8 mouse cellular contexts compared by ENCODE assay signal in genomic region chr4:72198877-72199411, GRCm38 (mm10). TPM values are rescaled to one million over a fixed set of nuclear protein-coding genes. Genes with fewer than 3 reads are reported as not detected.
DNase-seq lines count a peak whose midpoint lies in the region; ATAC-seq lines count a peak whose summit lies in the region.

No protein-coding gene starts in this region.

- peak overlapping the region; percentile 60 for H3K4me3 ChIP-seq in hindbrain, embryonic 12.5 days

- under 1% methylated on average over 22 of the region's 22 CpGs for WGBS in hindbrain, embryonic 12.5 days

- H3K36me3 ChIP-seq in hindbrain, embryonic 12.5 days = no peaks in the 10 kb centered on the region

- peak overlapping the region; percentile 61 for H3K4me2 ChIP-seq in hindbrain, embryonic 12.5 days (replicated peaks)

- H3K4me1 ChIP-seq in hindbrain, embryonic 12.5 days = peaks cover 32% of the 10 kb centered on the region

- no peaks in the 10 kb centered on the region for H3K27me3 ChIP-seq in hindbrain, embryonic 12.5 days

- H3K27ac ChIP-seq in hindbrain, embryonic 12.5 days = peak overlapping the region; percentile 96

- peak overlapping the region; percentile 98 for H3K9ac ChIP-seq in hindbrain, embryonic 12.5 days

- peak; percentile 71 for DNase-seq in MN1 (ENCODE audit: low spot score)
- DNase-seq in cerebellum, adult 8-10 months = peak; percentile 72
- DNase-seq in frontal cortex, postnatal 10 days (ENCODE audit: low spot score in 2 of 2) = peak; percentile 67 to 77
- peak; percentile 83 to 88 for DNase-seq in layer of hippocampus, postnatal 14 days (ENCODE audit: low spot score in 2 of 2)
- peak; percentile 89 for DNase-seq in lung, postnatal 10 days
- DNase-seq in ovary, postnatal 36 days (ENCODE audit: low spot score) = peak; percentile 75
- DNase-seq in thymus, postnatal 14 days = peak; percentile 59

- no peaks in the 10 kb centered on the region for H3K9me3 ChIP-seq in hindbrain, embryonic 12.5 days (replicated peaks)

- peak; percentile 44 for ATAC-seq in hindbrain, embryonic 12.5 days (ENCODE audit: low FRiP score)

RNA-seq across cellular contexts. Expression of gene Tle1, which starts 1.8 kb away (rescaled TPM):
- 73.6 and 74.5 TPM in 2 replicates for polyA plus RNA-seq in hindbrain, embryonic 12.5 days (2016; fragmentation: Nextera tagmentation; extraction: Ambion mirVana)
- total RNA-seq in layer of hippocampus, postnatal 14 days (2021) = 10 to 100 TPM; 59.1 to 60.4 TPM

Comparison
In these comparisons a context has a peak if more than half of its experiments do, and no peak if none do; other contexts are left out.
1. Peak in every context shown above with its lines: DNase-seq, ATAC-seq, H3K4me3 ChIP-seq and H3K27ac ChIP-seq.